Mouse (Mus musculus) frontal cortex, postnatal 36 days (tissue): ENCODE measurements at regions not wholly inside any gene's neighbourhood (a gene's known extent, or its start where the extent isn't known, plus 50 kb on each side); places are given as distances from the start of the nearest gene placed in this dataset.
A peak's percentile ranks its signal among the peaks of the same experiment; 100 is the strongest.

Experiments used
- DNase-seq, 2 experiments: peaks; one replicate each; pipeline ENCODE4 v3.0.0; 2022; ENCODE audit warnings: low spot score in 2 of 2

- no peak for DNase-seq
Measured at GRCm38 (mm10) chr5:126335553-126336520, 804.3 kb downstream of the Tmem132b start.

- DNase-seq: no peak
Measured at GRCm38 (mm10) chr5:126337884-126338283, 806.3 kb downstream of the Tmem132b start.

GRCm38 (mm10) chr5:126343570-126343969 is 812.0 kb downstream of the Tmem132b start:
- DNase-seq: no peak

- DNase-seq: no peak
Measured at GRCm38 (mm10) chr5:126350936-126351335, 819.4 kb downstream of the Tmem132b start.

- DNase-seq: no peak
Measured at GRCm38 (mm10) chr5:126369436-126369835, 837.9 kb downstream of the Tmem132b start.

- no peak for DNase-seq
Measured at GRCm38 (mm10) chr5:126392306-126392705, 849.3 kb upstream of the Tmem132c start.

GRCm38 (mm10) chr5:126395331-126395730 is 846.3 kb upstream of the Tmem132c start:
- DNase-seq: peak; percentile 22 to 45

GRCm38 (mm10) chr5:126431748-126432147 is 809.9 kb upstream of the Tmem132c start:
- DNase-seq: no peak

GRCm38 (mm10) chr5:126438696-126439095 is 802.9 kb upstream of the Tmem132c start:
- peak; percentile 9 to 20 for DNase-seq

GRCm38 (mm10) chr5:126440516-126440915 is 801.1 kb upstream of the Tmem132c start:
- DNase-seq: peak; percentile 17 to 58

GRCm38 (mm10) chr5:126475761-126476160 is 765.8 kb upstream of the Tmem132c start:
- no peak for DNase-seq

GRCm38 (mm10) chr5:126522076-126522475 is 719.5 kb upstream of the Tmem132c start:
- no peak for DNase-seq

GRCm38 (mm10) chr5:126525863-126526262 is 715.7 kb upstream of the Tmem132c start:
- DNase-seq: peak; percentile 47 to 79

GRCm38 (mm10) chr5:126530806-126531527 is 710.6 kb upstream of the Tmem132c start:
- DNase-seq: no peak

- no peak for DNase-seq
Measured at GRCm38 (mm10) chr5:126531528-126531894, 710.1 kb upstream of the Tmem132c start.

- DNase-seq: no peak
Measured at GRCm38 (mm10) chr5:126531975-126532374, 709.6 kb upstream of the Tmem132c start.

- DNase-seq: no peak
Measured at GRCm38 (mm10) chr5:126538072-126538471, 703.5 kb upstream of the Tmem132c start.

- DNase-seq: peak in 1 of 2 experiments; percentile 10
Measured at GRCm38 (mm10) chr5:126544261-126544976, 697.2 kb upstream of the Tmem132c start.

GRCm38 (mm10) chr5:126547841-126548240 is 693.8 kb upstream of the Tmem132c start:
- peak in 1 of 2 experiments; percentile 15 for DNase-seq

- no peak for DNase-seq
Measured at GRCm38 (mm10) chr5:126551676-126552075, 689.9 kb upstream of the Tmem132c start.

GRCm38 (mm10) chr5:126559011-126559410 is 682.6 kb upstream of the Tmem132c start:
- DNase-seq: no peak

GRCm38 (mm10) chr5:126565817-126566216 is 675.8 kb upstream of the Tmem132c start:
- no peak for DNase-seq
